Mouse (Mus musculus): ENCODE results near the gene Lmbrd1. TPM values are rescaled to one million over a fixed set of nuclear protein-coding genes. Genes with fewer than 3 reads are reported as not detected.

The Lmbrd1 gene
- polyA plus RNA-seq, 1 experiment from 2014 or later = 28.0 TPM

DNA sequence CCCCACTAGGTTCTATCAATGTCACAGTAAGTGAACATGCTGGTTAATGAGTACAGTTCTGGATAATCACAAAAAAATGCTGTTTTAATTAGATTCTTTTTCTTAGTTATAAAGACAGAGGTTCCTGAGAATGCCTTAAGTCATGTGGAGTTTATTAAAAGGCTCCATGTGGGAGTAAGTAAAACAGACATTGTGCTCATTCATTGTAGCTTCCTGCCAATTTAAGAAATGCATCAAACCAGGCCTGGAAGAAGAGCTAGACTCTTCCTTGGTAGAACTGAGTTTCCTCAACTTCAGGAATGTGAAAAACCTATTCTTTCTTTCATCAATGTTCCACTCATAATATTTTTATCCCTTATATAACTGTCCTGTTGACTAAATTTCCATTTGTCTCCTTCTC lies 14.3 kb upstream of the Lmbrd1 start:
- ATAC-seq = no peak
- H3K9me3 ChIP-seq (ENCODE audit: low read length) = no peaks in the 10 kb centered on the region
- no peak overlapping the region for H3K27ac ChIP-seq (ENCODE audit: low read depth)
- H3K4me1 ChIP-seq (ENCODE audit: insufficient read depth) = no peaks in the 10 kb centered on the region
- H3K4me3 ChIP-seq (ENCODE audit: low read depth, low read length) = no peak overlapping the region
- no peaks in the 10 kb centered on the region for H3K27me3 ChIP-seq (ENCODE audit: insufficient read depth, low read length)
- TF ChIP-seq CTCF (IDR thresholded peaks at IDR 0.05; ENCODE audit: low read depth) (no peak), EP300 (IDR thresholded peaks at IDR 0.05; ENCODE audit: low read depth) (no peak)
- H3K4me2 ChIP-seq (ENCODE audit: low read depth, low read length) = no peak overlapping the region
- no peaks in the 10 kb centered on the region for H3K36me3 ChIP-seq (replicated peaks; ENCODE audit: insufficient read depth, low read length)
- DNase-seq = no peak
- H3K9ac ChIP-seq (replicated peaks) = no peak overlapping the region

DNA sequence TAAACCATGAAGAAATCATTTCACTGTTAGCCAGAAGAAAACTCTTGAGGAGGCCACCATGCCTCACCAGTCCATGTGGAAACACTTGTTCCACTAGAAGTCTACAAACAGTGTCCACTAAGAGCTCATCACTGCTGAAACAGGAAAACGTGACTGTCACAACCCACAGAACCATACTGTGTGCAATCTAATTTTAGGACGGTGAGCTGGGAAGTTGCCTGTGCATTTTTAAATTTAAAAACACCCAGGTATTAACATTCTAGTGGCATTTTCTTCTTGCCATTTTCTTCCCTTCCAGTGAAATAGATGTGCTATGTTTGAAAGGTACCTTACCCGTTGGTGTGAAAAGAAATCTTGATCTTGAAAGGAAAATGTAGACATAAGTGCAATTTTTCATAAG lies 5.2 kb upstream of the Lmbrd1 start:
- DNase-seq (no peak), ATAC-seq (no peak)
- H3K36me3 ChIP-seq (replicated peaks; ENCODE audit: insufficient read depth, low read length) = no peaks in the 10 kb centered on the region
- TF ChIP-seq CTCF (IDR thresholded peaks at IDR 0.05; ENCODE audit: low read depth) (no peak), EP300 (IDR thresholded peaks at IDR 0.05; ENCODE audit: low read depth) (no peak)
- H3K27me3 ChIP-seq (ENCODE audit: insufficient read depth, low read length) = no peaks in the 10 kb centered on the region
- no peak overlapping the region for H3K4me2 ChIP-seq (ENCODE audit: low read depth, low read length)
- H3K9me3 ChIP-seq (ENCODE audit: low read length) = no peaks in the 10 kb centered on the region
- H3K27ac ChIP-seq (ENCODE audit: low read depth) = no peak overlapping the region
- H3K4me1 ChIP-seq (ENCODE audit: insufficient read depth) = no peaks in the 10 kb centered on the region
- no peak overlapping the region for H3K9ac ChIP-seq (replicated peaks)
- H3K4me3 ChIP-seq (ENCODE audit: low read depth, low read length) = no peak overlapping the region
- 50% methylated on average over 3 of the region's 3 CpGs for WGBS (ENCODE audit: insufficient replicate concordance)

DNA sequence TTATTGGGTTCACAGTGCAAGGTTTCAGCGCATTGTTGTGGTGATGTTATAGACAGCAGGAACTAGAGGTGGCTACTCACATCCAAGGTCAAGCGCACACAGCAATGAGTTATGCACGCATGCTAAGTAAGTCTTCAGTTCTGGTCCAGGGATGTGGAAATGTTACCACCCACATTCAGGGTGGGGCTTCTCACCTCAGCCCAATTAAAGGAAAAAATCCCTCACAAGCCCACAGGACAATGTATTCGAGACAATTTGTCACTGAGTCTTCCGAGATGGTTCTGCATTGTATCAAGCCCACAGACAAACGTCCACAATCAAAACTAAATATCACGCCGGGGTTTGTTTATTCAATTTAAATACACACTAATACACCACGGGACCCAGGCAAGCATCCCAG lies 724 bp upstream of the Lmbrd1 start:
- no peaks in the 10 kb centered on the region for H3K36me3 ChIP-seq (replicated peaks; ENCODE audit: insufficient read depth, low read length)
- no peak overlapping the region for H3K27ac ChIP-seq (ENCODE audit: low read depth)
- 0 out of 2 replicates have a peak overlapping the region, but pooled peaks have one; percentile 1 for H3K9ac ChIP-seq (replicated peaks)

DNA sequence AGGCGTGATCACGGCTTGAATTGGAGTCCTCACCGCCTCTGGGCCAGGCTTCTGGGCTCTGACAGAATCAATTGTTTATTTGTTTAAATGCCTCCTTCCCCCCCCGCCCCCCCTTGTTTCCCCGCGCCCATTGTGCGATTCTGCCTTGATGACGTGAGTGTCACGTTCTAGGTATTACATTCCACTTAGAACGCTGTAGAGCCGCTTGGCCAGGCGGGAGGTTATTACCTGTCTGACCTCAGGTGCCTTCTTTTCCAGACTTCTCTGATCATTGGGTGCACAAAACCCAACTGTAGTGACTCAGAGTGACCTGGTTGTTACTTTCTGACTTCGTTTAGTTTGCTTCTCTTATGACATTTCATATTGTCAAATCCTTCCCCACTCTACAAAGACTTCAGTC lies 641 bp downstream of the Lmbrd1 start:
- 3% methylated on average over 13 of the region's 13 CpGs for WGBS (ENCODE audit: insufficient replicate concordance)
- no peaks in the 10 kb centered on the region for H3K27me3 ChIP-seq (ENCODE audit: insufficient read depth, low read length)
- peak overlapping the region; percentile 91 for H3K9ac ChIP-seq (replicated peaks)
- no peak for DNase-seq
- ATAC-seq = peak; percentile 35
- no peak for TF ChIP-seq EP300 (IDR thresholded peaks at IDR 0.05; ENCODE audit: low read depth)
- no peak for TF ChIP-seq CTCF (IDR thresholded peaks at IDR 0.05; ENCODE audit: low read depth)
- peak overlapping the region; percentile 75 for H3K4me2 ChIP-seq (ENCODE audit: low read depth, low read length)
- H3K9me3 ChIP-seq (ENCODE audit: low read length) = no peaks in the 10 kb centered on the region
- H3K4me1 ChIP-seq (ENCODE audit: insufficient read depth) = peaks cover 8% of the 10 kb centered on the region; the same call in 1 of the 2 replicates
- peak overlapping the region; percentile 89 for H3K27ac ChIP-seq (ENCODE audit: low read depth)
- H3K4me3 ChIP-seq (ENCODE audit: low read depth, low read length) = peak overlapping the region; percentile 85
- no peaks in the 10 kb centered on the region for H3K36me3 ChIP-seq (replicated peaks; ENCODE audit: insufficient read depth, low read length)

More for the DNA sequence above, 724 bp upstream of the Lmbrd1 start:
- H3K4me2 ChIP-seq (ENCODE audit: low read depth, low read length) = peak overlapping the region; percentile 75
- H3K27me3 ChIP-seq (ENCODE audit: insufficient read depth, low read length) = no peaks in the 10 kb centered on the region
- peaks cover 8% of the 10 kb centered on the region; the same call in 1 of the 2 replicates for H3K4me1 ChIP-seq (ENCODE audit: insufficient read depth)
- ATAC-seq = no peak
- WGBS (ENCODE audit: insufficient replicate concordance) = 75% methylated on average over 9 of the region's 9 CpGs
- peak overlapping the region; percentile 85 for H3K4me3 ChIP-seq (ENCODE audit: low read depth, low read length)
- no peak for TF ChIP-seq CTCF (IDR thresholded peaks at IDR 0.05; ENCODE audit: low read depth)
- no peak for TF ChIP-seq EP300 (IDR thresholded peaks at IDR 0.05; ENCODE audit: low read depth)
- H3K9me3 ChIP-seq (ENCODE audit: low read length) = no peaks in the 10 kb centered on the region
- DNase-seq = no peak

DNA sequence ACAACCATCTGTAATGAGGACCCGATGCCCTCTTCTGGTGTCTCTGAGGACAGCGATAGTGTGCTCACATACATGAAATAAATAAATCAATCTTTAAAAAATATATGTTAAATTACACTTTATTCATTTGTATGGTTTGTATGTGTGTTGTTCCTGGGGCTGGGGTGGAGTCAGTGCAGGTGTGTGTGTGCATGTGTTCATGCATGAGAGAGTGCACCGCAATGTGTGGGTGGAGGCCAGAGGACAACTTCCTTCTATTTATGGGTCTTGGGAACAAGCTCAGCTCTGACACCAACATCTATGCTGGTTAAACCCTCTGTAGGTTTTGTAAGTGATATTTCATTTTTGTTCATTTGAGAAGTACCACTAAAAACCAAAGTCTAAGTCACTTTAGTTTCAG lies 2.6 kb downstream of the Lmbrd1 start:
- DNase-seq = peak; percentile 15
- no peaks in the 10 kb centered on the region for H3K9me3 ChIP-seq (ENCODE audit: low read length)
- WGBS (ENCODE audit: insufficient replicate concordance) = 92% methylated on average over 3 of the region's 3 CpGs

DNA sequence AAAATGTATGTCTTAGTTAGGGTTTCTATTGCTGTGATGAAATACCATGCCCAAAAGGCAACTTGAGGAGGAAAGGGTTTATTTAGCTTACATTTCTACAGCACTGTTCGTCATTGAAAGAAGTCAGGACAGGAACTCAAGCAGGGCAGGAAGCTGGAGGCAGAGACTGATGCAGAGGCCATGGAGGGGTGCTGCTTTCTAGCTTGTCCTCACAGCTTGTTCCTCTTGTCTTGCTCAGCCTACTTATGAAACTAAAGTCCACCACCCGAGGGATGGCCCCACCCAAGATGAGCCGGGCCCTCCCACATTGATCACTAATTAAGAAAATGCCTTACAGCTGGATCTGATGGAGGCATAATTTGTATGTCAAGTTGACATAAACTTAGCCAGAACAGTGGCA lies 3.5 kb downstream of the Lmbrd1 start:
- WGBS (ENCODE audit: insufficient replicate concordance) = 66% methylated on average over 3 of the region's 3 CpGs

More for the DNA sequence above, 2.6 kb downstream of the Lmbrd1 start:
- Histone ChIP-seq H3K27ac (ENCODE audit: low read depth) (no peak overlapping the region), H3K9ac (replicated peaks) (no peak overlapping the region), H3K36me3 (replicated peaks; ENCODE audit: insufficient read depth, low read length) (peaks cover 5% of the 10 kb centered on the region; the same call in 1 of the 2 replicates), H3K4me1 (ENCODE audit: insufficient read depth) (peaks cover 8% of the 10 kb centered on the region; the same call in 1 of the 2 replicates), H3K4me2 (ENCODE audit: low read depth, low read length) (no peak overlapping the region), H3K4me3 (ENCODE audit: low read depth, low read length) (no peak overlapping the region), H3K27me3 (ENCODE audit: insufficient read depth, low read length) (no peaks in the 10 kb centered on the region)
- TF ChIP-seq EP300 (IDR thresholded peaks at IDR 0.05; ENCODE audit: low read depth) (no peak), CTCF (IDR thresholded peaks at IDR 0.05; ENCODE audit: low read depth) (no peak)
- no peak for ATAC-seq

More for the DNA sequence above, 3.5 kb downstream of the Lmbrd1 start:
- no peak overlapping the region for H3K4me2 ChIP-seq (ENCODE audit: low read depth, low read length)
- ATAC-seq (no peak), DNase-seq (no peak)
- no peak overlapping the region for H3K4me3 ChIP-seq (ENCODE audit: low read depth, low read length)
- H3K9me3 ChIP-seq (ENCODE audit: low read length) = no peaks in the 10 kb centered on the region
- H3K9ac ChIP-seq (replicated peaks) = no peak overlapping the region
- peaks cover 8% of the 10 kb centered on the region; the same call in 1 of the 2 replicates for H3K4me1 ChIP-seq (ENCODE audit: insufficient read depth)
- H3K27ac ChIP-seq (ENCODE audit: low read depth) = no peak overlapping the region
- TF ChIP-seq CTCF (IDR thresholded peaks at IDR 0.05; ENCODE audit: low read depth) (no peak), EP300 (IDR thresholded peaks at IDR 0.05; ENCODE audit: low read depth) (no peak)
- no peaks in the 10 kb centered on the region for H3K27me3 ChIP-seq (ENCODE audit: insufficient read depth, low read length)
- peaks cover 8% of the 10 kb centered on the region; the same call in 1 of the 2 replicates for H3K36me3 ChIP-seq (replicated peaks; ENCODE audit: insufficient read depth, low read length)
